Comparison of ENCODE assay signal across 8 mouse cellular contexts in genomic region chr7:138910193-138910562, GRCm38 (mm10). TPM values are rescaled to one million over a fixed set of nuclear protein-coding genes. Genes with fewer than 3 reads are reported as not detected.
A peak's percentile ranks its signal among the peaks of the same experiment; 100 is the strongest.
DNase-seq lines count a peak whose midpoint lies in the region; ATAC-seq and TF ChIP-seq lines count a peak whose summit lies in the region.

No protein-coding gene starts in this region.

- no peak for DNase-seq in kidney, postnatal 4 days
- no peak for DNase-seq in left cerebral cortex, postnatal 4 days
- no peak for DNase-seq in T-cell, adult 2 months (ENCODE audit: low spot score)
- DNase-seq in embryo, embryonic 9.5 days (ENCODE audit: extremely low spot score) = no peak

- no peak for TF ChIP-seq POLR2A in bone marrow macrophage, adult 2 months (IDR thresholded peaks at IDR 0.05; ENCODE audit: borderline replicate concordance, low read depth, low read length)

- no peak for TF ChIP-seq CTCF in bone marrow macrophage, adult 2 months (IDR thresholded peaks at IDR 0.05; ENCODE audit: low read depth, low read length)

- H3K9ac ChIP-seq in kidney, embryonic 14.5 days (ENCODE audit: low read depth, low read length) = peak overlapping the region; percentile 83
- peak overlapping the region; percentile 90 for H3K9ac ChIP-seq in hindbrain, embryonic 13.5 days
- H3K9ac ChIP-seq in midbrain, embryonic 13.5 days (replicated peaks) = peak overlapping the region; percentile 87

- H3K4me1 ChIP-seq in kidney, embryonic 14.5 days (ENCODE audit: control insufficient read depth, insufficient read depth, low read length) = peaks cover 13% of the 10 kb centered on the region
- peaks cover 25% of the 10 kb centered on the region for H3K4me1 ChIP-seq in bone marrow macrophage, adult 2 months (ENCODE audit: control insufficient read depth, insufficient read depth, low read length)
- peaks cover 37% of the 10 kb centered on the region for H3K4me1 ChIP-seq in hindbrain, embryonic 13.5 days (replicated peaks)
- H3K4me1 ChIP-seq in midbrain, embryonic 13.5 days (replicated peaks) = peaks cover 33% of the 10 kb centered on the region

- intact Hi-C loops in left cerebral cortex, postnatal 4 days (cut with DNase I) = no loop called here

- H3K27me3 ChIP-seq in kidney, embryonic 14.5 days (ENCODE audit: control insufficient read depth, insufficient read depth, low read length) = no peaks in the 10 kb centered on the region
- peaks cover 20% of the 10 kb centered on the region for H3K27me3 ChIP-seq in hindbrain, embryonic 13.5 days
- peaks cover 13% of the 10 kb centered on the region for H3K27me3 ChIP-seq in midbrain, embryonic 13.5 days

- peak overlapping the region; percentile 82 for H3K4me3 ChIP-seq in kidney, embryonic 14.5 days (ENCODE audit: low read length)
- H3K4me3 ChIP-seq in bone marrow macrophage, adult 2 months (ENCODE audit: insufficient read depth, low read length) = peak overlapping the region; percentile 63
- peak overlapping the region; percentile 72 for H3K4me3 ChIP-seq in hindbrain, embryonic 13.5 days
- peak overlapping the region; percentile 76 for H3K4me3 ChIP-seq in midbrain, embryonic 13.5 days (replicated peaks)

- no peaks in the 10 kb centered on the region for H3K36me3 ChIP-seq in kidney, embryonic 14.5 days (ENCODE audit: control insufficient read depth, insufficient read depth, low read length)
- no peaks in the 10 kb centered on the region for H3K36me3 ChIP-seq in hindbrain, embryonic 13.5 days
- H3K36me3 ChIP-seq in midbrain, embryonic 13.5 days = no peaks in the 10 kb centered on the region

- H3K9me3 ChIP-seq in kidney, embryonic 14.5 days (ENCODE audit: control insufficient read depth, low read length) = no peaks in the 10 kb centered on the region
- no peaks in the 10 kb centered on the region for H3K9me3 ChIP-seq in hindbrain, embryonic 13.5 days
- no peaks in the 10 kb centered on the region for H3K9me3 ChIP-seq in midbrain, embryonic 13.5 days

- WGBS in kidney, embryonic 14.5 days = 19% methylated on average over 7 of the region's 7 CpGs
- 26% methylated on average over 7 of the region's 7 CpGs for WGBS in hindbrain, embryonic 13.5 days
- 21% methylated on average over 7 of the region's 7 CpGs for WGBS in midbrain, embryonic 13.5 days

- peak overlapping the region; percentile 42; the same call in 1 of the 2 replicates for H3K27ac ChIP-seq in kidney, embryonic 14.5 days (ENCODE audit: low read depth, low read length)
- H3K27ac ChIP-seq in bone marrow macrophage, adult 2 months (ENCODE audit: insufficient read depth, low read depth, low read length) = peak overlapping the region; percentile 64
- H3K27ac ChIP-seq in hindbrain, embryonic 13.5 days = no peak overlapping the region
- 0 out of 2 replicates have a peak overlapping the region, but pooled peaks have one; percentile 30 for H3K27ac ChIP-seq in midbrain, embryonic 13.5 days

- peak overlapping the region; percentile 80 for H3K4me2 ChIP-seq in kidney, embryonic 14.5 days (replicated peaks; ENCODE audit: low read depth, low read length)
- peak overlapping the region; percentile 80 for H3K4me2 ChIP-seq in hindbrain, embryonic 13.5 days
- peak overlapping the region; percentile 79 for H3K4me2 ChIP-seq in midbrain, embryonic 13.5 days (replicated peaks)

- ATAC-seq in kidney, embryonic 14.5 days (ENCODE audit: low FRiP score, low TSS enrichment) = no peak
- no peak for ATAC-seq in hindbrain, embryonic 13.5 days (ENCODE audit: low FRiP score)
- no peak for ATAC-seq in midbrain, embryonic 13.5 days

RNA-seq across cellular contexts. Expression of gene Bnip3, which starts 0.9 kb away (rescaled TPM):
- polyA plus RNA-seq in kidney, embryonic 14.5 days (2014; fragmentation: Nextera tagmentation; extraction: Ambion mirVana) = 78.5 and 84.8 TPM in 2 replicates
- polyA plus RNA-seq in bone marrow macrophage, adult 2 months (2012; ENCODE audit: insufficient read depth, insufficient read length, missing spikeins) = 42.6 and 49.9 TPM in 2 replicates
- polyA plus RNA-seq in hindbrain, embryonic 13.5 days (2015; fragmentation: Nextera tagmentation; extraction: Ambion mirVana) = 89.9 and 92.0 TPM in 2 replicates
- 71.9 and 72.1 TPM in 2 replicates for polyA plus RNA-seq in midbrain, embryonic 13.5 days (2015; fragmentation: Nextera tagmentation; extraction: Ambion mirVana)
- 10 to 100 TPM; 57.0 to 58.0 TPM for total RNA-seq in left cerebral cortex, postnatal 4 days (2021)

RNA-seq across cellular contexts. Expression of gene Jakmip3, which starts 30.4 kb away (rescaled TPM):
- polyA plus RNA-seq in kidney, embryonic 14.5 days (2014; fragmentation: Nextera tagmentation; extraction: Ambion mirVana) = 0.14 and 0.42 TPM in 2 replicates
- not detected in 2 replicates for polyA plus RNA-seq in bone marrow macrophage, adult 2 months (2012; ENCODE audit: insufficient read depth, insufficient read length, missing spikeins)
- polyA plus RNA-seq in hindbrain, embryonic 13.5 days (2015; fragmentation: Nextera tagmentation; extraction: Ambion mirVana) = 4.3 and 5.1 TPM in 2 replicates
- 1.2 and 2.2 TPM in 2 replicates for polyA plus RNA-seq in midbrain, embryonic 13.5 days (2015; fragmentation: Nextera tagmentation; extraction: Ambion mirVana)
- total RNA-seq in left cerebral cortex, postnatal 4 days (2021) = 10 to 100 TPM; 42.1 to 42.6 TPM
